Mouse (Mus musculus): ENCODE data around the gene Atp1a1.

DNA sequence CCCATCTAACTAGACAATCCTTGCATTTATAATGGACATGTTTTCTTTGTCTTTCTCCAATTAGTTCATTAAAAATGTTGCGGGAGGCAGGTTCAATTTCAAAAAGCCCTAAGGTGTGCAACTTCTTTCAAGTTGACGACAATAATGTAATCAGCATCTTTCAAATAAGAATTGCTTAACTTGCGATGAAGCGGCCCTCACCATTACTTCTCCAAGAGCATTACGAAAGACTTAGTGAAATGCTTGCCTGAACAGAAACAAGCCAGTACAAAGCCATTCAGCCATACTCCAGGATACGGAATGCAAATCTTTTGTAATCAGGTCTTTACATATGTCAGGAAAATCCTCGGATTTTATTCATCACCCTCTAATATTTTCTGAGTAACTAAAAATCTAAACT lies 32.0 kb upstream of the Atp1a1 start:
- TF ChIP-seq CTCF (IDR thresholded peaks at IDR 0.05; ENCODE audit: low read depth) (no peak), EP300 (IDR thresholded peaks at IDR 0.05; ENCODE audit: low read depth) (no peak)

All from liver, embryonic 14.5 days (tissue).